Mouse (Mus musculus): ENCODE data around the gene Ephb6.
"Not testable (repeated sequence)": the region's sequence is repeated elsewhere in the genome, so short reads cannot be mapped to it uniquely, and the experiment has no call there.

Gene Ephb6

GRCm38 (mm10) chr6:41605061-41605793 lies at the start of gene Ephb6:
TSS of gene Ephb6 (plus strand) at chr6:41605482.
- peak; percentile 85 for DNase-seq (ENCODE audit: low read depth, low spot score)

GRCm38 (mm10) chr6:41556389-41556788 lies 48.9 kb upstream of the Ephb6 start:
- DNase-seq (ENCODE audit: low read depth, low spot score): no peak

GRCm38 (mm10) chr6:41557468-41557867 lies 47.8 kb upstream of the Ephb6 start:
- DNase-seq (ENCODE audit: low read depth, low spot score): no peak

- DNase-seq (ENCODE audit: low read depth, low spot score): no peak
Observed at GRCm38 (mm10) chr6:41558271-41558670, 47.0 kb upstream of the Ephb6 start.

- DNase-seq (ENCODE audit: low read depth, low spot score): no peak
Observed at GRCm38 (mm10) chr6:41559331-41559730, 46.0 kb upstream of the Ephb6 start.

GRCm38 (mm10) chr6:41560273-41560672 lies 45.0 kb upstream of the Ephb6 start:
- DNase-seq (ENCODE audit: low read depth, low spot score): no peak

- no peak for DNase-seq (ENCODE audit: low read depth, low spot score)
Observed at GRCm38 (mm10) chr6:41562598-41562997, 42.7 kb upstream of the Ephb6 start.

- not testable (repeated sequence) for DNase-seq (ENCODE audit: low read depth, low spot score)
Observed at GRCm38 (mm10) chr6:41563104-41563951, 42.0 kb upstream of the Ephb6 start.

GRCm38 (mm10) chr6:41565261-41565660 lies 40.0 kb upstream of the Ephb6 start:
- no peak for DNase-seq (ENCODE audit: low read depth, low spot score)

- DNase-seq (ENCODE audit: low read depth, low spot score): no peak
Observed at GRCm38 (mm10) chr6:41566965-41567364, 38.3 kb upstream of the Ephb6 start.

GRCm38 (mm10) chr6:41569078-41569477 lies 36.2 kb upstream of the Ephb6 start:
- no peak for DNase-seq (ENCODE audit: low read depth, low spot score)

- no peak for DNase-seq (ENCODE audit: low read depth, low spot score)
Observed at GRCm38 (mm10) chr6:41576526-41577097, 28.7 kb upstream of the Ephb6 start.

- DNase-seq (ENCODE audit: low read depth, low spot score): peak; percentile 6
Observed at GRCm38 (mm10) chr6:41577297-41577696, 28.0 kb upstream of the Ephb6 start.

GRCm38 (mm10) chr6:41581295-41581694 lies 24.0 kb upstream of the Ephb6 start:
- DNase-seq (ENCODE audit: low read depth, low spot score): no peak

GRCm38 (mm10) chr6:41582189-41582588 lies 23.1 kb upstream of the Ephb6 start:
- no peak for DNase-seq (ENCODE audit: low read depth, low spot score)

GRCm38 (mm10) chr6:41604401-41605050 lies 756 bp upstream of the Ephb6 start:
- peak; percentile 81 for DNase-seq (ENCODE audit: low read depth, low spot score)

- DNase-seq (ENCODE audit: low read depth, low spot score): no peak
Observed at GRCm38 (mm10) chr6:41605794-41606104, 467 bp downstream of the Ephb6 start.

GRCm38 (mm10) chr6:41606214-41606613 lies 932 bp downstream of the Ephb6 start:
- DNase-seq (ENCODE audit: low read depth, low spot score): no peak

GRCm38 (mm10) chr6:41607637-41608036 lies 2.4 kb downstream of the Ephb6 start:
- DNase-seq (ENCODE audit: low read depth, low spot score): no peak

GRCm38 (mm10) chr6:41620173-41620798 lies 15.0 kb downstream of the Ephb6 start:
- DNase-seq (ENCODE audit: low read depth, low spot score): no peak

GRCm38 (mm10) chr6:41621241-41621990 lies 16.1 kb downstream of the Ephb6 start:
- DNase-seq (ENCODE audit: low read depth, low spot score): no peak

Measured in mesoderm, embryonic 11.5 days (tissue).